Mouse (Mus musculus): Measurements from ENCODE around the gene Gm12166. TPM values are rescaled to one million over a fixed set of nuclear protein-coding genes. Genes with fewer than 3 reads are reported as not detected.
A peak's percentile ranks its signal among the peaks of the same experiment; 100 is the strongest.

Gene Gm12166
- polyA plus RNA-seq, 1 experiment from 2014 or later, result 7.3 TPM

DNA sequence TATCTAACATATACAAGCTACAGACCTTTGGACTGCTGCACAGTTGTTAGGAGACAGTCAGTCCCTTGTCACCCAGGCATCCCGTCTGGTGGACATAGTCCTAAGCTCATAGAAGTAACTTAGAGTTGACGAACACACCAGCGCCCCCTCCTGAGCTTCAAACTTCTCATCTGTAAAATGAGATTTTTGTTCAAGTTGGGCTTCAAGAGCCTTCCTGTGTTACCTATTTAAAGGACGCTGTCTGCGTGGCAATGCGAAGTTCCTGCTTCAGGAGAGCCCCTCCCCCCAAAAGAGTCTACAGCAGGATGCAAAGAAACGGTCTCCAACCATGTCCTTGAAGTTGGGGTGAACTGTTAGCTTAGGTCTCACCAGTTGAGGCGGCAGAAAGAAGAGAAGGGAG, 18.7 kb upstream of the Gm12166 start:
- Histone ChIP-seq H3K27ac (no peak overlapping the region), H3K36me3 (0 out of 2 replicates have a peak, but pooled peaks cover 4% of the 10 kb centered on the region)
- ATAC-seq, result no peak

DNA sequence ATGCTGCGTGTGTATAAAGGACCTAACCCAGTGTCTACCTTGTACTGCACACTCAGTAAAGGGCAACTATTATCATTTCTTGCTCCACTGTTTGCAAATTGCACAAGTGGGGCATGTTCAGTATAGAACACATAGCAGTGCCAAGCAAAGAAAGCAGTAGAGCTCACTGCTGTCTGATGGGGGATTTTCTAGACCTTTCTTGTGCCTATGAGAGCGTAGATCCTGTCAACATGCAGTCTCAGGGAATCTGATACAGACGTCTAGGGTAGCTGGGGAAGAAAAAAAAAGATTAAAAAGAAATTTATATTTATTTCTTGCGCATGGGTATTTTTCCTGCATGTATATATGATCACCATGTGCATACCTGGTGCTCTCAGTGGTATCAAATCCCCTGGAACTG, 18.0 kb upstream of the Gm12166 start:
- H3K36me3 ChIP-seq, result 0 out of 2 replicates have a peak, but pooled peaks cover 5% of the 10 kb centered on the region
- no peak for ATAC-seq
- H3K9ac ChIP-seq, result no peak overlapping the region
- 83% methylated on average over 4 of the region's 4 CpGs for WGBS
- H3K27me3 ChIP-seq (replicated peaks), result no peaks in the 10 kb centered on the region
- peaks cover 46% of the 10 kb centered on the region for H3K4me1 ChIP-seq (replicated peaks)
- no peak overlapping the region; the same call in 1 of the 2 replicates for H3K4me2 ChIP-seq (replicated peaks)
- no peak overlapping the region for H3K4me3 ChIP-seq (replicated peaks)
- no peaks in the 10 kb centered on the region for H3K9me3 ChIP-seq
- peak overlapping the region; percentile 90 for H3K27ac ChIP-seq

More for the DNA sequence above, 18.7 kb upstream of the Gm12166 start:
- Histone ChIP-seq H3K4me1 (replicated peaks) (peaks cover 41% of the 10 kb centered on the region), H3K9ac (no peak overlapping the region), H3K4me2 (replicated peaks) (no peak overlapping the region), H3K27me3 (replicated peaks) (no peaks in the 10 kb centered on the region), H3K9me3 (no peaks in the 10 kb centered on the region), H3K4me3 (replicated peaks) (no peak overlapping the region)
- WGBS, result 73% methylated on average over 8 of the region's 8 CpGs

DNA sequence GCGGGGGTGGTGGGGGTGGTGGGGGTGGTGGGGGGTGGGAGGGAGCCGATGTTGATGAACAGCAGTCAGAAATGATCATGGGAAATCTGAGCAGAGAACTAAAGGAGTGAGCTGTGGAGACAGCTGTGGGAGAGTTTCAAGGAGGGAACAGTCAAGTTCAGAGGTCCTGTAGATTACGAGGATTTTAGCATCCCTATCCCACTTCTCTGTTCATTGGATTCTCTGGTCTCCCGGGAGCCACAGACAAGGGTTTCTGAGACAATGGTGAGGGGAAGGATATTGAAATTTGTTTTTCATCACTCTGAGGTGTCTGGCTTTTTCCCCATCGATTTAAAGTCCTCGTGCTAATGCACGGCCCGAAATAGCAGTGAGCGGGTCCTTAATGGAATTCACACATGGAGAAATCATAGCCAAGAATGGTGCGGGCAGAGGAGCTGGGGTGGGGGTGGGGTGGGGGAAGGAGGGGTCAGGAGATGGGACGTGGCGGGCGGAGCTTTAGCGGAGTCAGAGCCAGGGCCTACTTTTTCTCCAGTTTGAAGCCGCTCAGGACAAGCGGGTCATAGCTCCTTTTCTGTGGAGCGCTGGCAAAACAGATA, 17.4 kb upstream of the Gm12166 start:
- Histone ChIP-seq H3K4me3 (replicated peaks) (no peak overlapping the region), H3K36me3 (0 out of 2 replicates have a peak, but pooled peaks cover 5% of the 10 kb centered on the region), H3K27ac (peak overlapping the region; percentile 90), H3K27me3 (replicated peaks) (no peaks in the 10 kb centered on the region), H3K4me2 (replicated peaks) (no peak overlapping the region; the same call in 1 of the 2 replicates), H3K9ac (no peak overlapping the region), H3K4me1 (replicated peaks) (peaks cover 52% of the 10 kb centered on the region), H3K9me3 (no peaks in the 10 kb centered on the region)
- ATAC-seq, result peak; percentile 29; the same call in 1 of the 2 replicates
- WGBS, result 32% methylated on average over 17 of the region's 17 CpGs

DNA sequence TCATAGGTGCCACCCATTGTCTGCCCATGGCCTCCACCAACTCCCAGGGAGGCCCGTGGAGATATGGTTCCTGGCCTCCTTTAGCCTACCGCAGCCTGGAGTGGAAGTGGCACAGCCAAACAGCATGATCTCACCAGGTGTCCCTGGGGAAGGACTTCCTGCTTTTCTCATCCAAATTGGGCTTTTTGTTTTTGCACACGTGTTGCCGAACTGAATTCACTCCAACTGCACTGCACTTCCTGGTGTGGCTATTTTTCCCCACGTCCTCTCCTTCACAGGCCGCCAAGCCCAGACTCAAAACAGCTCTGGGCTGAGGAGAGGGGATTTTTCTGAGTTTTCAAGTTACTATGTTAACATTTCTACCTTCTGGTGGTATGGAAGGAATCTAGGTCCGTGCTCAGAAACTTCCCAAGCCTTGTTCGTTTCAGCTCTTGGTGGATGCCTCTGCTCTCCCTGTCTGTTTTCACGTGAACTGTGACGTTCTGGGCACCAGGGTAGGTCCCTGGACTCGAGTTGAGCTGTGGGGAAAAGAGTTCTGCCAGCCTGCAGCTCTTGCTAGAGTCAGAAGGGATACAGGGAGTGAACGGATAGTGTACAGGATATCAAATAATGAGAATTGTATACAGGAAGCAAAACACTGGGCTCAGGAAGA, 16.8 kb upstream of the Gm12166 start:
- WGBS, result 39% methylated on average over 12 of the region's 12 CpGs
- no peak overlapping the region for H3K9ac ChIP-seq
- no peak for ATAC-seq
- H3K27me3 ChIP-seq (replicated peaks), result no peaks in the 10 kb centered on the region
- 0 out of 2 replicates have a peak, but pooled peaks cover 5% of the 10 kb centered on the region for H3K36me3 ChIP-seq
- H3K27ac ChIP-seq, result peak overlapping the region; percentile 90
- no peak overlapping the region for H3K4me2 ChIP-seq (replicated peaks)
- H3K4me1 ChIP-seq (replicated peaks), result peaks cover 50% of the 10 kb centered on the region
- no peak overlapping the region for H3K4me3 ChIP-seq (replicated peaks)
- H3K9me3 ChIP-seq, result no peaks in the 10 kb centered on the region

DNA sequence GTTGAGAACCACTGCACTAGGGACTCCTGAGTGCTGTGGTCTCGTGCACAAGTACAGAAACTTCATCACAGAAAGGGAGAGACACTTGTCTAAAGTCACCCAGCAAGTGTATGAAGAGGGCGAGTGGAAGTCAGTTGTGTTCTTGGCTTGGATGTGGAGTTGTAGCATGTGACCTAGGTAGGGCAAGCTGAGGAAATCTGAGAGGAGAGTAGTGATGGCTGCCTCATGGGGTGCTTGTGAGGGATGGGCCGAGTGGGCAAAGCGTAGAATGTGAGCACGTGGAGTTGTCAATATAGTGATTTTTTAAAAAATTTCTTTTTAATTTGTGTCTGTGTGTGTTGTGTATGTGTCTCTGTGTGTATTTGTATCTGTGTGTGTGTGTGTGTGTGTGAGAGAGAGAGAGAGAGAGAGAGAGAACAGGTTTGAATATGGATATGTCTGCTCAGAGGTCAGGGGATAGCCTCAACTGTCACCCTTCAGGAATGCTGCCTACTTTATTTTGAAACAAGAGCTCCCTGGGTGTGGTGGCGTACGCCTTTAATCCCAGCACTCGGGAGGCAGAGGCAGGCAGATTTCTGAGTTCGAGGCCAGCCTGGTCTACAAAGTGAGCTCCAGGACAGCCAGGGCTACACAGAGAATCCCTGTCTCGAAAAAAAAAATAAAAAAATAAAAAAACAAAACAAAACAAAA, 15.4 kb upstream of the Gm12166 start:
- WGBS, result 88% methylated on average over 10 of the region's 10 CpGs
- Histone ChIP-seq H3K9ac (no peak overlapping the region), H3K4me2 (replicated peaks) (no peak overlapping the region), H3K27me3 (replicated peaks) (no peaks in the 10 kb centered on the region), H3K4me3 (replicated peaks) (no peak overlapping the region), H3K4me1 (replicated peaks) (peaks cover 39% of the 10 kb centered on the region), H3K36me3 (0 out of 2 replicates have a peak, but pooled peaks cover 5% of the 10 kb centered on the region), H3K9me3 (no peaks in the 10 kb centered on the region), H3K27ac (no peak overlapping the region)
- no peak for ATAC-seq

DNA sequence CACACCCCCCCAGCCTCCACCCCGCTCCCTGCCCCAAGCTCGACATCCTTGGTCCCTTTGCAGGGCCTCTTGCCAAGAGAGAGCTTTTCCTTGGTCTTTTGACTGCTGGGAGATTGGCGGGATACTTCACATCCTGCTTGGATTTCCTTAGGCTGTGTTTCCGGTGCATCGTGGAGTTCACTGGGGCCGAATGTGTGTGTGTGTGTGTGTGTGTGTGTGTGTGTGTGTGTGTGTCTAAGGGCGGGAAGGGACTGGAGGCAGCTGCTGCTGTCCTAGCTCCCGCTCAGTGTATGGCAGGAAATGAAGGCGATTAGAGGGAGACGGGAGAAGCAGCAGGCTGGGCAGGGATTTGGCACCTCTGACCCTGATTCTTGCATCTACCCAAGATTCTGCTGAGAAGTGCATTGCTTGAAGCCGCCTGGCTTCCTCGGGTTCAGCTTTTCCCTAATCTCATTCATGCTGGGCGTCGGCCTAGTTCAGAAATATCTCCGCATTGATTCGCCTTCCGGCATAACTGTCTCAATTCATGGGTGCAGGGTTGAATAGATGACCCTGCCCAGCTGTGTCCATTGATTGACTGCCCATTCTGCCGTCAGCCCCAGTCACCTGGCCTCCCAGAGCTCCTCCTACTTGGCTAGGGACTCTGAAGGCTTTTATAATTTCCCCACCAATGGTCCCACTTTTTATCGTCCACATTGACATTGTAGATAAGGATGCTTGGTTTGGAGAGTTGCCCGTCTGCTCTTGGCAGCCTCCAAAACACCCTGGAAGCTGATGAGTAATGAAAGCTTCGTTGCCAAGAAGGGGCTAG, 13.3 kb upstream of the Gm12166 start:
- H3K27ac ChIP-seq, result peak overlapping the region; percentile 81
- H3K27me3 ChIP-seq (replicated peaks), result no peaks in the 10 kb centered on the region
- H3K4me1 ChIP-seq (replicated peaks), result peaks cover 38% of the 10 kb centered on the region
- H3K9ac ChIP-seq, result no peak overlapping the region
- no peaks in the 10 kb centered on the region for H3K9me3 ChIP-seq
- no peak overlapping the region for H3K4me3 ChIP-seq (replicated peaks)
- no peak overlapping the region for H3K4me2 ChIP-seq (replicated peaks)
- WGBS, result 36% methylated on average over 21 of the region's 21 CpGs
- ATAC-seq, result peak; percentile 72
- H3K36me3 ChIP-seq, result 0 out of 2 replicates have a peak, but pooled peaks cover 5% of the 10 kb centered on the region

DNA sequence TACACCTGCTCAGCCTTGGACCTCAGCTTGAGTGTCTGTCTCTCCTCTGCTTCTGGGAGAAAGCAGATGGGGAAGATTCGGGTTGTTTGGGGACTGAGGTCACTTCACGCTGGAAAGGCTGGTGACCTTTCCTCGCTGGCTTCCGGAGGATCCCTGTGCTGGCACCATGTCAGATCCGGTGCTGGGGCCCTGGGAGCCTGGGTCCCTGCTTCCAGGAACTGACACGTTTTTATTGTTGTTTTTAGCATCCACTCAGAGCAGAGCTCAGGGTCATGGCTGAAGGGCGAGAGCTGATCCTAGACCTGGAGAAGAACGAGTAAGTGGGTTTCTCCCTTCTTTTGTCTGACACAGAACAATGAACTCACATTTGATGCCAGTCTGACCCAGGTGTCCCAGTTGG, 12.6 kb upstream of the Gm12166 start:
- Histone ChIP-seq H3K9ac (no peak overlapping the region), H3K27me3 (replicated peaks) (no peaks in the 10 kb centered on the region), H3K9me3 (no peaks in the 10 kb centered on the region), H3K36me3 (0 out of 2 replicates have a peak, but pooled peaks cover 5% of the 10 kb centered on the region), H3K4me3 (replicated peaks) (no peak overlapping the region), H3K4me2 (replicated peaks) (no peak overlapping the region), H3K4me1 (replicated peaks) (peaks cover 33% of the 10 kb centered on the region), H3K27ac (peak overlapping the region; percentile 81)
- 54% methylated on average over 8 of the region's 8 CpGs for WGBS
- no peak for ATAC-seq

DNA sequence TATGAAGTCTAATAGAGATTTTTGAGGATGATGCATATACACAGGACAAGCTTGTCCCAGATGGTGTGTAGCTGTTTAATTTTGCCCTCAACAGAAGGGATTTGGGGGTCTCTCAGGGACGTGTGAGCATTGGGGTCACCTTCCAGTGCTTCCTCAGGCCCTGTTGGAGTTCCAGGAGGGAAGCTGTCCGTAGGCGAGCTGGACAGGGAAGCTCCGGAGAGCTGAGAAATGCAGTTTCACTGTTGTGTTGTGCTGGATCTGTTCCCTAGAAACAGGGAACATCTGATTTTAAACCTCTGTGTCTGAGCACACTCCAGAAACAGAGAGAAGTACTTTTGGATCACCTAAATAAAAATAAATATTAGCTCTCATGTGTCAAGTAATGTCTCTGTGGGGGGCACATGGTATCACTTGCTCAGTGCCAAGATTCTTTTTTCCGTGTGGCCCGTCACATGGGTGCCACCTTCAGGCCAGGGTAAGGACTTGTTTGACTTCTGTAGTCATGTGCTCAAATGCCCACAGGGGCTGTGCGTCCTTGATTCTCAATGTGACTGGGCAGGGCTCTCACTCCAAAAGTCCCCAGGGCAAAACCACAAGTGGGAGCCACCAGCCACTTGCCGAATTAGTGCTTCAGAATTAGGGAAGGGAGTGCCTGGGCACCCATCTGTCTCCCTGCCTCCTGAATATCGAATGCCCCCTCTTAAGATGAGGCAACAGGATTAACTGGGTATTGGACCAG, 11.0 kb upstream of the Gm12166 start:
- 55% methylated on average over 9 of the region's 9 CpGs for WGBS
- Histone ChIP-seq H3K4me2 (replicated peaks) (0 out of 2 replicates have a peak overlapping the region, but pooled peaks have one; percentile 6), H3K27ac (peak overlapping the region; percentile 22), H3K9ac (no peak overlapping the region), H3K27me3 (replicated peaks) (no peaks in the 10 kb centered on the region), H3K4me3 (replicated peaks) (no peak overlapping the region), H3K9me3 (no peaks in the 10 kb centered on the region), H3K36me3 (0 out of 2 replicates have a peak, but pooled peaks cover 5% of the 10 kb centered on the region), H3K4me1 (replicated peaks) (peaks cover 21% of the 10 kb centered on the region)
- no peak for ATAC-seq

DNA sequence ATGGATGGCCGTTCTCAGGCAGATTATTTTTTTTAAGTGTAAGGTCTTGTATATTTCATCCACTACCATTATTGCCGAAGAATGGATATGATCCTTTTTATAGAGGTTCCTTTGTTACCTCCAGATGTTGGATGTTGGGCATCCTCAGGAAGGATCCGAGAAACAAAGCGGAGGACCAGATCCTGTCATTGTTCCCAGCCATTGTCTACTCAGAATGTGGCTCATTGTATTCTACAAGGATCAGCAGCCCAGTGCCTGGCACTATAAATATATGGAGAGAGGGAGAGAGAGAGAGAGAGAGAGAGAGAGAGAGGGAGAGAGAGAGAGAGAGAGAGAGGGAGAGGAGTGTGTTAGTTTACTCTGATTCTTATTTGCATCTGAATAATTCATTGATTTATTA, 10.4 kb upstream of the Gm12166 start:
- WGBS, result 63% methylated on average over 4 of the region's 4 CpGs
- no peaks in the 10 kb centered on the region for H3K27me3 ChIP-seq (replicated peaks)
- H3K4me3 ChIP-seq (replicated peaks), result no peak overlapping the region
- ATAC-seq, result no peak
- H3K27ac ChIP-seq, result no peak overlapping the region
- H3K4me2 ChIP-seq (replicated peaks), result 0 out of 2 replicates have a peak overlapping the region, but pooled peaks have one; percentile 6
- H3K36me3 ChIP-seq, result 0 out of 2 replicates have a peak, but pooled peaks cover 5% of the 10 kb centered on the region
- H3K9me3 ChIP-seq, result no peaks in the 10 kb centered on the region
- H3K4me1 ChIP-seq (replicated peaks), result peaks cover 21% of the 10 kb centered on the region
- no peak overlapping the region for H3K9ac ChIP-seq

DNA sequence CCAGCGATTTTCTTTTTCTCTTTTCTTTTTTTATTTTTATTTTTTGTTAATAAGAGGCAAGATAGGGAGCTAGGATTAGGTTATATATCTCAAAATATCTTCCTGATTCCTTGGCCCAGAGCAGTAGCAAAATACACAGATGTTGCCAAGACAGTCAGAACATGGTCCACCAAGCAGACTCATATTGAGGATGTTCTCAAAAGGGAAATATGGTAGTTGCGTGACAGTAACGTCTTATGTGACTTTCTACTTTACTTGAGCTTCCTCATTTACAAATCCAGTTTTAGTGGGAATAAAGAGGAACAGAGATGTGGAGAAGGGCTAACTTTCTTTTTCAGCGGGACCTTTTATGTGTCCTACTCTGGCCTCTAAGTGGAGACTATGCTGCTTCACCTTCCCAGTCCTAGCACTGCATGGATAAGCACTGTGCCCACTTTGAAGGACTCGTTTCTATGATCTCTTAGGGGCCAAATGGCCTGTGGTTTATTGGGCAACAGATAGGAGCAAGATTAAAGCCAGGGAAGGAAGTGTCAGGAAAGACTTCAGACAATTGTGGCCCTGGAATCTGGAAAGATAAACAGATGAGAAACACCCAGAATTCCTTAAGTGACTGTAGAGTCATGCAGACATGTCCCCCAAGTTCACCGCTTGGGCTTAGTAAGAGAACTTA, 9.8 kb upstream of the Gm12166 start:
- ATAC-seq, result no peak
- 52% methylated on average over 6 of the region's 6 CpGs for WGBS
- no peak overlapping the region for H3K27ac ChIP-seq
- H3K9me3 ChIP-seq, result no peaks in the 10 kb centered on the region
- no peak overlapping the region for H3K9ac ChIP-seq
- H3K4me2 ChIP-seq (replicated peaks), result no peak overlapping the region
- H3K27me3 ChIP-seq (replicated peaks), result no peaks in the 10 kb centered on the region
- H3K36me3 ChIP-seq, result 0 out of 2 replicates have a peak, but pooled peaks cover 5% of the 10 kb centered on the region
- no peak overlapping the region for H3K4me3 ChIP-seq (replicated peaks)
- H3K4me1 ChIP-seq (replicated peaks), result peaks cover 21% of the 10 kb centered on the region

DNA sequence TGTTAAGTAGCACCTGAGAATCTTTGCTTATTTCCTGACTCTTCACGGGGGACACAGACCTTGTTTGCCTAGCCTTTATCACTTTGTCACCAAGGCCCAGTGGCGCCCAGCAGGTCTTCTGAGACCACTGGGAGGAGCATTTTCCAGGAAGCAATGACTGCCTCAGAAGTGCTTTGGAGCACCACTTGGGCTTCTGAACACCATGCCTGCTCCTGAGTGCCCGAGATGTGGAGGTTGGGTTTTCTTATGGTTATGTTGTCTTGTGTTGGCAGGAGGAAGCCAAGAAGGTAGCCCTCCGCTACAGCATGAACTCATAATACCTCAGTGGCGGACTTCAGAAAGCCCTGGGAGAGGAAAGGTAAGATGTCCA, 8.5 kb upstream of the Gm12166 start:
- peaks cover 10% of the 10 kb centered on the region for H3K4me1 ChIP-seq (replicated peaks)
- no peak overlapping the region for H3K27ac ChIP-seq
- no peak overlapping the region for H3K4me2 ChIP-seq (replicated peaks)

More for the DNA sequence above, 8.5 kb upstream of the Gm12166 start:
- Histone ChIP-seq H3K36me3 (no peaks in the 10 kb centered on the region), H3K9ac (no peak overlapping the region), H3K4me3 (replicated peaks) (no peak overlapping the region), H3K27me3 (replicated peaks) (no peaks in the 10 kb centered on the region), H3K9me3 (no peaks in the 10 kb centered on the region)
- WGBS, result 67% methylated on average over 5 of the region's 5 CpGs
- no peak for ATAC-seq
